ENCODE assay signal across 1 mouse cellular context in genomic region chr2:36216953-36217573, GRCm38 (mm10).
TF ChIP-seq lines count a peak whose summit lies in the region.

No protein-coding gene starts in this region.

TF ChIP-seq in myocyte, 11 proteins besides CTCF, POLR2A, EP300 and RAD21 (continued from another document):
- TF ChIP-seq CEBPB (IDR thresholded peaks at IDR 0.05; ENCODE audit: insufficient read depth, poor library complexity, severe bottlenecking) (no peak), POLR2AphosphoS2 (IDR thresholded peaks at IDR 0.05; ENCODE audit: insufficient read length, low read depth) (no peak), MYOD1 (IDR thresholded peaks at IDR 0.05; ENCODE audit: control insufficient read depth in 1 of 3, insufficient read length in 2 of 3, low read depth in 2 of 3) (no peak), E2F4 (IDR thresholded peaks at IDR 0.05; ENCODE audit: insufficient read depth) (no peak), SRF (IDR thresholded peaks at IDR 0.05; ENCODE audit: control insufficient read depth, insufficient read length, low read depth) (no peak), TCF3 (IDR thresholded peaks at IDR 0.05; ENCODE audit: insufficient read length, low read depth) (no peak)
